Mouse (Mus musculus) kidney, adult 2 months (tissue): Measurements from ENCODE around the gene Gm17387. TPM values are rescaled to one million over a fixed set of nuclear protein-coding genes. Genes with fewer than 3 reads are reported as not detected.
"Not testable (repeated sequence)": the region's sequence is repeated elsewhere in the genome, so short reads cannot be mapped to it uniquely, and the experiment has no call there.

Experiments used
- DNase-seq: peaks from one replicate; pipeline ENCODE4 v3.0.0; 2021
- H3K27ac ChIP-seq: fragments of 200-500 bp; 2 replicates; pipeline ENCODE4 v1.5.1; 2012; ENCODE audit warnings: low read depth, low read length, control low read depth, inconsistent platforms; ENCODE audit not compliant: insufficient read depth
- H3K27me3 ChIP-seq: fragments of 200-500 bp; replicated peaks from 2 replicates; pipeline ENCODE4 v1.6.1; 2012; ENCODE audit warnings: mild to moderate bottlenecking, moderate library complexity, low read length, inconsistent platforms; ENCODE audit not compliant: control insufficient read depth, insufficient read depth
- H3K36me3 ChIP-seq: fragments of 200-500 bp; 2 replicates; pipeline ENCODE4 v1.6.1; 2012; ENCODE audit warnings: mild to moderate bottlenecking, moderate library complexity, low read length, inconsistent platforms; ENCODE audit not compliant: control insufficient read depth, insufficient read depth
- H3K4me1 ChIP-seq: fragments of 200-500 bp; 2 replicates; pipeline ENCODE4 v1.6.1; 2011; ENCODE audit warnings: low read length; ENCODE audit not compliant: control insufficient read depth, insufficient read depth
- H3K4me3 ChIP-seq: fragments of 200-500 bp; 2 replicates; pipeline ENCODE4 v1.5.1; 2011; ENCODE audit warnings: mild to moderate bottlenecking, low read depth, low read length, control low read depth; ENCODE audit not compliant: insufficient read depth
- CTCF ChIP-seq: fragments of 200-500 bp; conservative IDR thresholded peaks from 2 replicates; pipeline ENCODE4 v1.5.1; 2011; ENCODE audit warnings: low read depth, mild to moderate bottlenecking, control low read depth, low read length, moderate library complexity, mixed read lengths; ENCODE audit not compliant: insufficient read depth, insufficient read length
- POLR2A ChIP-seq: fragments of 200-500 bp; IDR thresholded peaks from one replicate; pipeline ENCODE4 v1.6.1; 2011; ENCODE audit warnings: low read depth, low read length, control low read depth
- WGBS: fragments of 180-500 bp; shearing (Covaris S2); methylation state at CpG from one replicate; pipeline ENCODE4 v1.1.7; 2018; 5-methylcytosine and 5-hydroxymethylcytosine counted together
- polyA plus RNA-seq: library from polyadenylated mRNA; depleted of rRNA; stranded (reverse); fragments of >200 nt; gene quantifications from 2 replicates; pipeline ENCODE4 v1.2.3, GENCODE M21; 2012

The Gm17387 gene
- polyA plus RNA-seq, 1 experiment, result not detected

GRCm38 (mm10) chr7:141016707-141017697 lies 11.9 kb upstream of the Gm17387 start:
- no peak overlapping the region for H3K4me3 ChIP-seq
- H3K27me3 ChIP-seq, result no peaks in the 10 kb centered on the region
- 83% methylated on average over 10 of the region's 10 CpGs for WGBS
- no peak for TF ChIP-seq POLR2A
- TF ChIP-seq CTCF, result no peak
- H3K36me3 ChIP-seq, result no peaks in the 10 kb centered on the region
- DNase-seq, result no peak
- H3K4me1 ChIP-seq, result no peaks in the 10 kb centered on the region
- no peak overlapping the region for H3K27ac ChIP-seq

DNA sequence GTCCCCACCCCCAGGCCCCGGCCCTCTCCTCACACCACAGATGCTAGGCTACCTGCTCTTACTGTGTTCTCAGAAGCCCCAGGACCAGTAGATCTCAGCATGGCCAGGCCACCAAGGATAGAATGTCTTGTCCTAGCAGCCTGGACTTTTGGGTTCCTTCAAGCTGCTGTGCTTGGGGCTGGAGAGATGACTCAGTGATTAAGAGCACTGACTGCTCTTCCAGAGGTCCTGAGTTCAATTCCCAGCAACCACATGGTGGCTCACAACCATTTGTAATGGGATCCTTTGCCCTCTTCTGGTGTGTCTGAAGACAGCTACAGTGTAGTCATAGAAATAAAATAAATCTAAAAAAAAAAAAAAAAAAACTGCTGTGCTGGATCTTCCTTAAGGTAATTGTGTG lies 11.1 kb upstream of the Gm17387 start, which contains the start of gene Ifitm6:
TSS of gene Ifitm6 (minus strand) at position 101 of the 400 bp plus-strand sequence.
- H3K4me3 ChIP-seq, H3K27me3 ChIP-seq, H3K4me1 ChIP-seq, H3K36me3 ChIP-seq, H3K27ac ChIP-seq, DNase-seq: not testable (repeated sequence)
- 85% methylated on average over 1 of the region's 1 CpGs for WGBS

DNA sequence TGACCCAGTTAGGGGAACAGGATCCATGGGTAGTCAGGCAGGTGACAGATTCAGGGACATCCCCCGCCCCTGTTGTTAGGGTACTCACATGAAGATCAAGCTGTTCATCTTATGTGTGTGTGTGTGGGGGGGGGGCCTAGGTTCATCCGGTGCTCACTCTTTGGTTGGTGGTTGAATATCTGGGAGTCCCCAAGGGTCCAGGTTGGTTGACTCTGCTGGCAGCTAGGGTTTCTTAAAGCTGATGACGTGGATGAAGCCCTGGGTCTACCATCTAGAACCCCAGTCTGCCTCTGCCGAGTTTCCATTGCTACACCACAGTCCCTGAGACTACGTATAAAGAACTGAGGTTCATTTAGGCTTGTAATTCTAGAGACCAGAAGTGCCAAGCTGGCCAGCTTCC lies 9.9 kb upstream of the Gm17387 start:
- TF ChIP-seq POLR2A (no peak), CTCF (no peak)
- no peaks in the 10 kb centered on the region for H3K27me3 ChIP-seq
- WGBS, result 91% methylated on average over 5 of the region's 5 CpGs
- H3K4me1 ChIP-seq, result no peaks in the 10 kb centered on the region
- H3K36me3 ChIP-seq, result no peaks in the 10 kb centered on the region
- H3K27ac ChIP-seq, result no peak overlapping the region
- H3K4me3 ChIP-seq, result no peak overlapping the region
- DNase-seq, result no peak

- no peaks in the 10 kb centered on the region for H3K36me3 ChIP-seq
- peaks cover 11% of the 10 kb centered on the region for H3K4me1 ChIP-seq
- WGBS, result 80% methylated on average over 14 of the region's 14 CpGs
- no peak for DNase-seq
- no peaks in the 10 kb centered on the region for H3K27me3 ChIP-seq
- H3K27ac ChIP-seq, result no peak overlapping the region
- TF ChIP-seq CTCF (no peak), POLR2A (no peak)
- H3K4me3 ChIP-seq, result no peak overlapping the region
Observed at GRCm38 (mm10) chr7:141021489-141022449, 7.2 kb upstream of the Gm17387 start.

GRCm38 (mm10) chr7:141024865-141025838 lies 3.8 kb upstream of the Gm17387 start:
- H3K36me3 ChIP-seq, result no peaks in the 10 kb centered on the region
- H3K4me3 ChIP-seq, result no peak overlapping the region
- peaks cover 13% of the 10 kb centered on the region for H3K4me1 ChIP-seq
- H3K27ac ChIP-seq, result peak overlapping the region; percentile 57
- no peak for TF ChIP-seq POLR2A
- TF ChIP-seq CTCF, result no peak
- no peaks in the 10 kb centered on the region for H3K27me3 ChIP-seq
- DNase-seq, result peak; percentile 49
- 64% methylated on average over 6 of the region's 6 CpGs for WGBS

- no peaks in the 10 kb centered on the region for H3K27me3 ChIP-seq
- no peak for DNase-seq
- 54% methylated on average over 6 of the region's 6 CpGs for WGBS
- peak overlapping the region; percentile 68 for H3K27ac ChIP-seq
- H3K36me3 ChIP-seq, result no peaks in the 10 kb centered on the region
- TF ChIP-seq CTCF, result no peak
- no peak for TF ChIP-seq POLR2A
- peaks cover 13% of the 10 kb centered on the region for H3K4me1 ChIP-seq
- H3K4me3 ChIP-seq, result no peak overlapping the region
Observed at GRCm38 (mm10) chr7:141026097-141026739, 2.7 kb upstream of the Gm17387 start.
